Mouse (Mus musculus): ENCODE results near the gene Gng2.

The Gng2 gene

GRCm38 (mm10) chr14:19938545-19938944, 38.9 kb downstream of the Gng2 start:
- whole genome bisulfite sequencing: 76% methylated on average over 5 of the region's 5 CpGs

DNA sequence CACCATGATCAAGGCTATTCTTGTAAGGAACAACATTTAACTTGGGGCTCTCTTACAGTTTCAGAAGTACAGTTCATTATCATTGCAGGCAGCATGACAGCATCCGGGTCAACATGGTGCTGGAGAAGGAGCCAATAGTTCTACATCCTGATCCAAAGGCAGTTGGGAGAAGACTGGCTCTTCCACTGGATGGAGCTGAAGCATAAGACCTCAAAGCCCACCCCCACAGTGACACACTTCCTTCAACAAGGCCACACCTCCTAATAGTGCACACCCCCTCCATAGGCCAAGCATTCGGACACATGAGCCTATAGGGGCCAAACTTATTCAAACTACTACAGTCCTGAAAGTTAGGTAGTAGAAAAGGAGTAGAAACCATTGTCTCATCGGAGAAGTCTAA, 42.3 kb downstream of the Gng2 start:
- 88% methylated on average over 3 of the region's 3 CpGs for WGBS

DNA sequence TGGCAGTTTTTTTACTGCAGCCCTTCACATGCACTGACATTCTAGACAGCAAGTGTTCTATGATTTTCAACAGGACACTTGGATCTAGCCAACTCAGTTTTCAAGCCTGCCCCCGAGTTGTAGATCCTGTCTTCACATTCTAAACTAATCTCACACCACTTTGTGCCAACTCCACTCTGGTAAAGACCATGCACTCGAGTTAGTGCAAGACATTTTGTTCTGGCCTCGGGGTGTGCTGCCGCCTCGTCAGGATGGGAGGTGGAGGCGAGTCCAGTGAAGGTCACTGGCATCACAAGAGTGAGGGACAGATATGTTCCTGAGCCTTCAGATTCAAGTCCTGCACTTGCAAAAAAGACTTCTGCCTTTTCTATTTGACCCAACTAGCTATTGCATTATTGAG, 44.1 kb downstream of the Gng2 start:
- WGBS: 68% methylated on average over 6 of the region's 6 CpGs

DNA sequence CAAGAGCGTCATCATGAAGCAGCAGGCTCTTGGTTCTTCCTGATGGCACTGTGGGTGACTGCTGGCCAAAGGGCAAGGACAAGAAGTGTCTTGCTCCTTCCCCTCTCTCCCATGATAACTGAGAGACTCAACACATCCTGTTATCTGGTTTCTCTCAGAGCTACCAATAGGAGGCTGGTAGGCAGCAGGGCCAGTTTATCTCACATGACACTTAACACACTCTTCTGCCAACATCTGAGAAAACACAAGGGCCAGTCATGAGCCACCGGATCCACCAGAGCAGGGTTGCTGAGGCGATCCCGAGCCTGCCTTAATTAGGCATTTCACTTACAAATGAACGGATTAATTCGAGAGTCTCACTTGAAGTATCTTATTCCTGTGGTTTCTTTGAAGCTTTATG, 49.5 kb downstream of the Gng2 start:
- 46% methylated on average over 6 of the region's 6 CpGs for WGBS

DNA sequence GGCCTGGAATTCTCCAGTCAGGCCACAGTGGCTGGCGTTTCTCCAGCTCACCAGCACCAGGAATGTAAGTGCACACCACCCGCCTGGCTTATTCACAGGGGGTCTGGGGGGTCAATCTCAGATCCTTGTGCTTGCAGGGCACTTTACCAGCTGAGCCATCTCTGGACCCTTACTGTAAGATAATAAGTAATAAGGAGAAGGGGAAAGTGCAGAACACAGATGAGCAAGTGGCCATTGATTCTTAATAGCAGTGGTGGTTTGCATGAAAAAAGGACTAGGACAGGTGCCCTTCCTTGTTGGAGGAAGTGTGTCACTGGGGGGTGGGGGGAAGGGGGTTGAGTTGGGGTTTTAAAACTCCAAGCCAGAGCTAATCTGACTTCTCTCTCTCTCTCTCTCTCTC, 50.3 kb downstream of the Gng2 start:
- 79% methylated on average over 2 of the region's 2 CpGs for WGBS

DNA sequence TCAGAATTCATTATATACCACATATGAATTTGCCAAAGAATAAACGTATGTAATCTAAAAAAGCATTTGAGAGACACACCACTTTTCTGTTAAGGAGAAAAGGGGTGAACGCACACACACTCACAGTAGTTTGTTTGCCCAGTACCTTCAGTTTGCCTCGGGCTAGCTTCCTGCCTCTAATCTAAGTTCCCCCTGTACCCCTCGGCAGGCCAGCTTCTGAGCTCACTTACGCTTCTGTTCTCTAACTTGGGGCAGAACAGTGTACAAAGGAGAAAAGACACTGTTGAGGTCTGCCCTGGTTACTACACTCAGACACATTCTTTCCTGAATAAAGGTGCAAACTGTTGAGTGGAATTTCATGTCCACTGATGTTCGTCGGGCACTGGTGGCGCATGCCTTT, 51.1 kb downstream of the Gng2 start:
- 73% methylated on average over 8 of the region's 8 CpGs for WGBS

GRCm38 (mm10) chr14:19925157-19925556, 52.3 kb downstream of the Gng2 start:
- WGBS: 66% methylated on average over 6 of the region's 6 CpGs

DNA sequence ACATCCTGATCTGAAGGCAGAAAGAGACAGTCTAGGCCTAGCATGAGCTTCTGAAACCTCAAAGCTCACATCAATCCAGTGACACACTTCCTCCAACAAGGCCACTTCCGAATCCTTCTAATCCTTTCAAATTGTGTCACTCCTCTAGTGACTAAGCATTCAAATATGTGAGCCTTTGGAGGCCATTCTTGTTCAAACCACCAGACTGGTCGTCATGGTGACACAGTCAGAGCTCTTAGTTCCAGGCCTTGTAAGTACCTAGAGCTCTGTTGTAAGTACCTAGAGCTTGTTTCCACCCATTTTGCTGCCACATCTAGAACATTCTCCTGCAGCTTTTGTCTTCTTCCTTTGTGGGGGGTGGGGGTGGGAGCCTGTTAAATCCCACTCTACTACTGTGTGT, 53.3 kb downstream of the Gng2 start:
- WGBS: 82% methylated on average over 2 of the region's 2 CpGs

- WGBS: 28% methylated on average over 13 of the region's 13 CpGs
Observed at GRCm38 (mm10) chr14:19920254-19920691, 57.2 kb downstream of the Gng2 start.

GRCm38 (mm10) chr14:19919789-19920188, 57.6 kb downstream of the Gng2 start:
- 43% methylated on average over 7 of the region's 7 CpGs for WGBS

GRCm38 (mm10) chr14:19917534-19917933, 59.9 kb downstream of the Gng2 start:
- 91% methylated on average over 7 of the region's 7 CpGs for WGBS

GRCm38 (mm10) chr14:19916315-19916714, 61.1 kb downstream of the Gng2 start:
- WGBS: 88% methylated on average over 2 of the region's 2 CpGs

- 80% methylated on average over 3 of the region's 3 CpGs for WGBS
Observed at GRCm38 (mm10) chr14:19912891-19913290, 64.5 kb downstream of the Gng2 start.

DNA sequence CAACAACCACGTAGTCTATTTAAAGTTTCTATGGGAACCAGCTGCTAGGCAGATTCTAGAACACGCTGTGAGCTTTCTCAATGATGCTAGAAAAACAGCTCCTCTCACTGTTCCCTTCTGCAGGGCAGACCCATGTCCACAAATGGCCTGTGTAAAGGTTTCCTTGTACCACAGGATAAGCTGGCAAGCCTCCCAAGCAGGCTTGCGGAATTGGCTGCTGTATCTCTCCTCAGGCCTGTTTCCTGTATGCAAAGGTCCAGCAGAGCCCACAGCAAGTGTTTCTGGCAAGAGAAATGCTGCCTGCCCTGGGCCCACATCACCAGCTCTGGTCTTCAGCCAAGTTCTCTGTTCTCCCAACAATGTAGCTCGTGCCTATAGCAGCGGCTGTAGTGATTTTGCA, 71.8 kb downstream of the Gng2 start:
- WGBS: 10% methylated on average over 5 of the region's 5 CpGs

DNA sequence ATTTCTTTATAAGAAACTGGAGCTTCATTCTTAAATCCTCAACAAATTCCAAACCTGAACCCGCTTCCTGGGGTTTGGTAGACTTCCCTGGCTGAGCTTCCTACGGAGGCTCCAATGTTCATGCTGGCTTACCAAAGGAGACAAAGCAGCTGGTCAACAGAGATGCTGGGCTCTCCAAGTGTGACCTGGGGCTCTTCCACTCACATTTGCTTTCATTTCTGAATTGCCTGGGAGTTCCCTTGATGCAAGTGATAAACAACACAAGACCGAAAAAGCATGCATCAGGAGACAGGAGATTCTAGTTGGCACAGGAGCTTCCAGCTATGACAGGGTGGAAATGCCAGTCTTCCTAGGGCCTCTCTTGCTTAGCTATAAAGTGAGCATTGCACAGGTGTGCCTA, 72.6 kb downstream of the Gng2 start:
- WGBS: 64% methylated on average over 3 of the region's 3 CpGs

DNA sequence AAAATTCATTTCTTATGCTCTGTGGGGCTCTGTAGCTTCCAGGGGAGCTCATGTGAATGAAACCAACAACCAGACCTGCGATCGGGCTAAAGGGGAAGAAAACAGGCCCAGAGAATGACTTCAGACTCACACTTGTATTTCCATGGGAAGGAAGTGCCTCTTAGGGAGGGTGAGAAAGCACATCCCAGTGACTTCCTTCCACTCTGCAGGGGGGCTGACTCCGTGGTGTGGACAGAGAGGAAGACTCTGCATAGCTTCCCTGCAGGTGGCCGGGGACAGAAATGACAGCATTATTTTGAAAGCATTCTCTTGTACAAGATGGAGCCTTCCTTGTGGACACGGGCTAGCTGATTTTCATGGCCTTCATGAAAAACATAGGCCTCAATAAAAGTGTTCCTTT, 73.4 kb downstream of the Gng2 start:
- WGBS: 65% methylated on average over 5 of the region's 5 CpGs

- 86% methylated on average over 4 of the region's 4 CpGs for WGBS
Observed at GRCm38 (mm10) chr14:19900492-19900891, 76.9 kb downstream of the Gng2 start.

- WGBS: 60% methylated on average over 5 of the region's 5 CpGs
Observed at GRCm38 (mm10) chr14:19887569-19887968, 89.9 kb downstream of the Gng2 start.

- 90% methylated on average over 1 of the region's 1 CpGs for WGBS
Observed at GRCm38 (mm10) chr14:19884431-19884830, 93.0 kb downstream of the Gng2 start.

DNA sequence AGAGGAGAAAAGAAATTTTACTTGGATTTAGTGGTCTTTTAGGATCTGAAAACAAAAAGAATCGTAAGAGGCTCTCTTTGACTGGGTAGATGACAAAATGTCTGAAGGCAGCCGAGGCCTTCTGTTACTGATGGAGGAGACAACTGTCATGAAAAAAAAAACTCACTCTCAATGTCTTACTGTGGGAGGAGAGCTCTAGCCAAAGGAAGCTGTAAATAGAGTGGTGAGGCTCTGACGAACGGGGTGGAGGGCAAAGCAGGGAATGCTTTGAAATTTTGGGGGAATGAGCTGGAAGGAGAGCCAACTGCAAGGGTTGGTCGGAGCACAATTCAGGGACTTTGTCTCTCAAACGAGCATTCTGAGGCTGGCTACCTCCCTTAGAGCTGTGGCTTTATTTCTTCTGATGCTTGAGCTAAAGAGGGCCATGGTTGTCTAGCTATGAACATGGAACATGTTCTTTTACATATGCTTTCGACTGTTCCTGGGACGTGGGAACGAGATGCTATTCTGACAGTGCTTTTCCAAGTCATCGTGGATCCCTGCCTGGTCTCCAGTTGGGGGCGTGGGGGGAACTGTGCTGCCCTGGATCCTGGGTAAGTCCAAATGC, 103.1 kb downstream of the Gng2 start:
- 47% methylated on average over 11 of the region's 11 CpGs for WGBS

GRCm38 (mm10) chr14:19867286-19867935, 110.0 kb downstream of the Gng2 start:
- 77% methylated on average over 5 of the region's 5 CpGs for WGBS

DNA sequence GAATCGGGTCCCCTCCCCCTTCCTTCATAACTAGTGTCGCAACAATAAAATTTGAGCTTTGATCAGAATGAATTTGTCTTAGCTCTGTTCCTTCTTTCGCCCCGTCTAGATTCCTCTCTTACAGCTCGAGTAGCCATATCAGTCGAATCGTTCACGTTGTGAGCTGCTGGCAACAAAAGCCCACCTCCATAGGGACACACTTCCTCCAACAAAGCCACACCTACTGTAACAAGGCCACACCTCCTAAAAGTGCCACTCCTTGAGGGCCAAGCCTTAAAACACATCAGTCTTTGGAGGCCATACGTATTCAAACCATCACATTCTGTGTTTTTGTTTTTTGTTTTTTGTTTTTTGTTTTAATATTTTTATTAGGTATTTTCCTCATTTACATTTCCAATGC, 112.3 kb downstream of the Gng2 start:
- WGBS: 95% methylated on average over 9 of the region's 9 CpGs

DNA sequence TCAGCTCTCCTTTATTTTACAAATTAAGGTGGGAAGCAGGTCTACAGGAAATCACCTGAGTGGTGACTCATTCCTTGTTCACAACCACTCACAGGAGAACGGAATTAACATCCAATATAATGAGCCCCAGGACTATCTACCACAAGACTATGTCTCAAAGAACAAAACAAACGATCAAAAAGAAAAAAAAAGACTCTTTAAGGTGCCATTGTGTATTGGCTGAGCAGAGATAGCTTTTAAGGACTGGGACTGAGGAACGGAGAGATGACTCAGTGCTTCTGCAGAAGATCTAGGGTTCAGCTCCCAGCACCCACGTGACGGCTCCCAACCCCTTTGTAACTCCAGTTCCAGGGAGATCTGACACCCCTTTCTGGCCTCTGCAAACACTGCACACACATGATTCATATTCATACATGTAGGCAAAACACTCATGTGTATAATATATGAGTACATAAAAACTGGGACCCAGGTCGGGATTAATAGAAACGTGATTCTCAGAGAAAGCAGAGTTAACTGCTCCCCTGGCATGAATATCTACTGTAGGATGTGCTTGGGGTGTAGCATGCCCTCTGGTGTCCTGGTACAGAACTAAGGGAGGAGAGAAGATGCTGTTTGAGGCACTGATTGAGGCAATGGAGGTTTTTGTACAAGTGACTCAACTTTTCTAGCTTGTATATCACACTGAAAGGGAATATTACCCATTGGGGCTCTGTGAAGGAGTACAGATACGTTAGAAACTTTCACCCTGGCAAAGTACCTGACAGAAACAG, 115.9 kb downstream of the Gng2 start:
- 80% methylated on average over 8 of the region's 8 CpGs for WGBS
